Mouse (Mus musculus) left cerebral cortex, adult 2 months (tissue): Measurements from ENCODE around the gene Riok1. TPM values are rescaled to one million over a fixed set of nuclear protein-coding genes. Genes with fewer than 3 reads are reported as not detected.

ENCODE experiments used
- DNase-seq, 2 experiments: peaks; one replicate each; pipeline ENCODE4 v3.0.0; 2021 to 2022; ENCODE audit warnings: low spot score in 2 of 2, mixed read lengths in 1 of 2; ENCODE audit errors: extremely low spot score in 1 of 2
- H3K27ac ChIP-seq: fragments of 200-600 bp; 2 replicates; pipeline ENCODE4 v1.8.1; 2022
- H3K4me3 ChIP-seq: fragments of 200-600 bp; 2 replicates; pipeline ENCODE4 v1.8.1; 2022
- CTCF ChIP-seq: fragments of 200-600 bp; IDR thresholded peaks from 2 replicates; pipeline ENCODE4 v1.8.1; 2022; ENCODE audit warnings: antibody characterized with exemption, mild to moderate bottlenecking, moderate library complexity
- intact Hi-C: fragments of 180-260 bp; cut with DNase I; formaldehyde crosslinking; loops from one replicate; pipeline ENCODE4 v1.15.1; 2025
- long read RNA-seq, 2 experiments: library from polyadenylated mRNA; stranded (forward); transcript quantifications; one replicate each; pipeline ENCODE4 v2.0.0; 2021; ENCODE audit warnings: borderline mapping rate in 2 of 2
- total RNA-seq, 2 experiments: library from RNA; stranded (reverse); gene quantifications; 2 replicates each; pipeline ENCODE4 v1.2.3; 2021

Riok1 gene
- total RNA-seq = 10 to 100 TPM; 27.7 TPM
- long read RNA-seq, experiment 1, transcript Riok1-201 (17 exons, 2,738 nt) = major isoform, 6 of 8 reads
- long read RNA-seq, experiment 1, partial matches to known transcripts = 1 of 8 reads
- long read RNA-seq, experiment 1, other reads (novel, unspliced or antisense) = 1 of 8 reads
- long read RNA-seq, experiment 2, transcript Riok1-201 (17 exons, 2,738 nt) = major isoform, 6 of 15 reads
- long read RNA-seq, experiment 2, partial matches to known transcripts = 1 of 15 reads
- long read RNA-seq, experiment 2, other reads (novel, unspliced or antisense) = 6 of 15 reads

DNA sequence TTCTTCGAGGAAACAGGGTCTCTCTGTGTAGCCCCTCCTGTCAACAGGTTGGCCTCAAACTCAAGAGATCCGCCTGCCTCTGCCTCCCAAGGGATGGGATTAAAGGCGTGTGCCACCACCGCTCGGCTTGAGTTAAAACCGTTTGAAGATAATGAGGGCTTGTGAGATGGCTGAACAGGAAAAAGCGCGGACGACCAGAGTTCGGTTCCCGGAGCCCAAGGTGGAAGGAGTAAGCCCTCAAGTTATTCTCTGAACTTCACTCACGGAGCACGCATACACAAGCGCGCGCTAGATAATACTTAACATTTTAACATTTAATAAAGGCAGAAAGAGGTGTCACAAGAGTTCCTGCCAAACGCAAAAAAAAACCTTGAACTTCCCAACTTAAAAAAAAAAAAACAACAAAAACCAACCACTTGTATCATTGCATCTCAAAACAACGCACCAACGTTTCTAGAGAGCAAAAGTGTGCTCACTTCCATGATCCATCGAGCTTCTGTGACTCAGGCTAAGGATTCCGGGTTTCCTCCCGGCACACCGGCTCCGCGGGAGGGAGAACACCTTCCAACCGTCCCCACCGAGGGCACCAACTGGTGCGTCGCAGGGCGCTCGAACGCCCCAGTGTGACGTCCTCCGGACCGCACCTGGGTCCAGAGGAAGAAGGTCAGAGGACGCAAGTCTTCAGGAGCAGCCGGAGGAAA is at the start of gene Riok1:
Gene Riok1, plus strand, starts transcription at position 653 of the 701 bp plus-strand sequence.
- Histone ChIP-seq H3K27ac (peak within 1 kb of the TSS; percentile 84), H3K4me3 (peak within 1 kb of the TSS; percentile 84)
- no peak for TF ChIP-seq CTCF
- DNase-seq = no peak
- intact Hi-C loops = loop anchor here (2.0 to 5.0 kb wide), 3 partner anchors 42 to 584 kb away; partner anchors contain the start of gene Ssr1

DNA sequence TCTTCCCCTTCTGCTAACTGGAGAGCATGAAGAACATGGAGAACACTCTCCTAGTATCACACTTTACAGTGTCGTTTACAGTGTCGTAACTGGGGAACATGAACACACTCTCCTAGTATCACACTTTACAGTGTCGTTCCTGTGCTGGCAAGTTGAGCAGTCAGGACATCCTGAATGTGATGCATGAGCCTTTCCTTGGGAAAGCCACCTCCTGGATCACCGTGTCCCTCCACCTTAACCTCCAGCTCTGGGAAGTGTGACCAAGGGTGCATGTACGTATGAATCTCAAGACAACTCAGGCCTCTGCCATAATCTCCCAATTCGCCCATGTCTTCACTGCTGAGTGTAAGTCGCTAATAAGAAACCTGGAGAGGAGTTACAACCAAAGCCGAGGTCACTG is 47.1 kb upstream of the Riok1 start:
- TF ChIP-seq CTCF = no peak
- intact Hi-C loops = loop anchor here (5.0 kb wide), 1 partner anchor 213 kb away; the partner anchor contains the start of gene Snrnp48
- Histone ChIP-seq H3K4me3 (no peak overlapping the region), H3K27ac (no peak overlapping the region)
- DNase-seq = no peak

DNA sequence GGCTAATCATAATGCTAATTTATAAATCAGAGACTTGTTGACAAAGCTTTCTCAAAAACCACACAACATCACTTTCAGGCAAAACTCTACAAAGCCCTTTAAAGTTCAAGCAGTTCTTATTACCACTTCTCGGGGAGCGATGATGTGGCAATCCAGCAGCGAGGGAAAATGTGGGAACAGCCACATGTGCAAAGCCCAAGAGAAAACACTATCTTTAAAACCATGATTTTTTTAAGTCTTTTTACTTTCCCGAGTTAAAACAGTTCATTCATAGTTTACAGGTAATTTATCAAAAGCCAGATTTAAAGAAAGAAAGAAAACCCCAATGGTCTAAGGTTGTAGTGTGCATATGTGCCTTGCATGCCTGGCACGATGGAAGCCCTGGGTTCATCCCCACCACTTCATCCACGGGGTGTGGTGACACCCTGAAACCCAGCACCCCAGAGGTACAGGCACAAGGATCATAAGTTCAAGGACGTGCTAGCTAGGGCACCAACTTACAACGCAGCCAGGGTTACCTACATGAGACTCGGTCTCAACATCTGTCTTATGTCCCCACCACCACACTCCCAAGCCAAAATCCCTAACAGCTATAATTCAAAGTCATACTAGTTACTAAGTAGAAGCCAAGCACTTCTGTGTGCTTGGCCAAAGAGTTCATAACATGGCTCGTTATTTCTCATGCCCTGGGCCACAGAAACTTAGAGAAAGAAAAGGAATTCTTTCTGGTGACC is 44.0 kb upstream of the Riok1 start:
- peak overlapping the region; percentile 95 for H3K4me3 ChIP-seq
- intact Hi-C loops = loop anchor here (5.0 kb wide), 1 partner anchor 209 kb away; the partner anchor contains the start of gene Snrnp48
- H3K27ac ChIP-seq = no peak overlapping the region
- no peak for DNase-seq
- no peak for TF ChIP-seq CTCF

DNA sequence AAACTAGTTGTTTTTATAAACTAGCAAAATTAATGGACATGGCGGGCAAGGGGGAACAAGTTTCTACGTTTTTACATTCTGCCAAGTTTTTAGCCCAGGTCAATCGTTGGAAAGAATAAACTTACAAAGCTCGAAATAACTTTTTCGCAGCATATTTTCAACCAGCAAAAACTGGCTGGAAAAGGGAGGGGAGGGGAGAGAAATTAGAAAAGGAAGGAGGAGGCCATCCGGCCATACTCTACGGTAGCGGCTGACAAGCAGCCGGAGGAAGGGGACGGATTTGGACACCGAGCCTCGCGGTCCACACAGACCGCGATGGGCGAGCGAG is 43.5 kb upstream of the Riok1 start:
- no peak for DNase-seq
- no peak for TF ChIP-seq CTCF
- H3K27ac ChIP-seq = peak overlapping the region; percentile 94
- peak overlapping the region; percentile 95 for H3K4me3 ChIP-seq
- intact Hi-C loops = loop anchor here (5.0 kb wide), 1 partner anchor 209 kb away; the partner anchor contains the start of gene Snrnp48

DNA sequence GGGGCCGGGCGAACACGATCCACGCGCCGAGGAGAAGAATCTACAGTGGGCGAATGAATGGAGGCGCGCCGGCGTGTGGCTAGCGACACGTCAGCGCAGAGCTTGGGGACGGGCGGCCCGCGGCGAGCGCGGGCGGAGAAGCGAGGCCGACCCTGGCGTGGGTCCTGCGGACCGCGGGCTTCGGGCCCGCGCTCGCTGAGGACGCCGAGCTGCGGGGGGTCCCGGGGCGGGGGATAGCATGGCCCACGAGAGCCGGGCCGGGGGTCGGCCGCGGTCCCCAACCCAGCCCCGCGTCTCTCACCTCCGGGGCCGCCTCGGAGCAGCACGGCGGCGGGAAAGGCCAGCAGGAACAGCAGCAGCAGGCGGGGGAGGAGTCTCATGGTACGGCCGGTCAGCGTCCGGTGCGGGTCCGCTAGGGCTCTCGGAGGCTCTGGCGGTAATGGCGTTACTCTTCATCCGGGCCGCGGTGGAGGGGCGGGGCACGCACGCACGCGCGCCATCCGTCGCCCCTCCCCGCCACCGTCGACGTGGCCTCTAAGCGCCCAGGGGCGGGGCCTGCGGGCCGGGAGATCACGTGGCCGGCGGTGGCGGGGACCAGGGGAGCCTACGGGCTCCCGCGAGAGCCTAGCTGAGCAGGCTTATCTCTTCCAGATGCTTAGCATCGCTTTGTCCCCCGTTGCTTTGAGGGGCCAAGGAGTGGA is 42.9 kb upstream of the Riok1 start, which contains the start of gene Ssr1:
Gene Ssr1, minus strand, starts transcription at position 514 of the 701 bp plus-strand sequence.
- peak within 1 kb of the TSS; percentile 94 for H3K27ac ChIP-seq
- H3K4me3 ChIP-seq = peak within 1 kb of the TSS; percentile 95
- DNase-seq = peak; percentile 96 to 97
- no peak for TF ChIP-seq CTCF
- intact Hi-C loops = loop anchor here (2.0 to 5.0 kb wide), 2 partner anchors 43 to 208 kb away; partner anchors contain the start of genes Cage1, Riok1 and Snrnp48

DNA sequence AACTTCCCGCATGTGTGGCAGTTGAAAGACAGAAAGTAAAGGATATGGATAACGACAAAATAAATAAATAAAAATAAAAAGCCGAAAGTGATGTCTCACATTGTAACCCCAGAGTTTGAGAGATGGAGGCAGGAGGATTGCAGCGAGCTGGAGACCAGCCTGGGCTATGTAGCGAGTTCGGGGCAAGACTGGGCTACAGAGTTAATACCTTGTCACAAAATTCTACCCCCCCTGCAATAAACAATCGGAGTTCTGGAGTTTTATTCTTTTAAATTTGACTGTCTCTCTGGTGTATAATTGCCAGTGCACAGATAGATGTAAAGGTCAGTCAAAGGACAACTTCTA is 42.4 kb upstream of the Riok1 start:
- intact Hi-C loops = loop anchor here (2.0 to 5.0 kb wide), 2 partner anchors 42 to 208 kb away; partner anchors contain the start of genes Cage1, Riok1 and Snrnp48

DNA sequence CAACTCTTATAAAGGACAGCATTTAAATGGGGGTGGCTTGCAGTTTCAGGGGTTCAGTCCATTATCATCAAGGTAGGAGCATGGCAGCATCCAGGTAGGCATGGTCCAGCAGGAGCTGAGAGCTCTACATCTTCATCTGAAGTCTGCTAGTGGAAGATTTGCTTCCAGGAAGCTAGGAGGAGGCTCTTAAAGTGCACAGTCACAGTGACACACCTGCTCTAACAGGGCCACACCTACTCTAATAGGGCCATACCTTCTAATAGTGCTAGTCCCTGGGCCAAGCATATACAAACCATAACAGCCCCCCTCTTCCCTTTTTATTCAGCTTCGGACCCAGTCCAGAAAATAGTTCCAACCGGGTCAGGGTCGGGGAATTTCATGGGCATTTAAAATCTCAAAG is 37.1 kb upstream of the Riok1 start:
- intact Hi-C loops = no loop called here
- DNase-seq = no peak
- H3K27ac ChIP-seq = no peak overlapping the region
- no peak overlapping the region for H3K4me3 ChIP-seq
- no peak for TF ChIP-seq CTCF

More for the DNA sequence above, 42.4 kb upstream of the Riok1 start:
- Histone ChIP-seq H3K27ac (peak overlapping the region; percentile 94), H3K4me3 (peak overlapping the region; percentile 95)
- no peak for DNase-seq
- no peak for TF ChIP-seq CTCF

DNA sequence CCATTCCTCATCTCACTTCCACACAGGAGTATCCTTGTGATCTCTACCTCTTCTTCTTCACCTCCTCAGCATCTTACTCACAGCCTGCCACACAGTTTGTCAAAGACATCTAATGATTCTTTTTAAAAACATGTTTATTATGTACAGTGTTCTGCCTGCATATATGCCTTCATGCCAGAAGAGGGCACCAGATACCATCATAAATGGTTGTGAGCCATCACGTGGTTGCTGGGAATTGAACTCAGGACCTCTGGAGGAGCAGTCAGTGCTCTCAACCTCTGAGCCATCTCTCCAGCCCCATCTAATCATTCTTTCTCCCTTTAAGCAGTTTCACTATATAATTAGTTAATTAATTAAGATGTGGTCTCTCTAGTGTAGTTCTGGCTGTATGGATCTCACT is 34.3 kb upstream of the Riok1 start:
- intact Hi-C loops = no loop called here
- TF ChIP-seq CTCF = no peak; the same call in 1 of the 2 replicates
- H3K27ac ChIP-seq = no peak overlapping the region
- H3K4me3 ChIP-seq = no peak overlapping the region
- DNase-seq = no peak

DNA sequence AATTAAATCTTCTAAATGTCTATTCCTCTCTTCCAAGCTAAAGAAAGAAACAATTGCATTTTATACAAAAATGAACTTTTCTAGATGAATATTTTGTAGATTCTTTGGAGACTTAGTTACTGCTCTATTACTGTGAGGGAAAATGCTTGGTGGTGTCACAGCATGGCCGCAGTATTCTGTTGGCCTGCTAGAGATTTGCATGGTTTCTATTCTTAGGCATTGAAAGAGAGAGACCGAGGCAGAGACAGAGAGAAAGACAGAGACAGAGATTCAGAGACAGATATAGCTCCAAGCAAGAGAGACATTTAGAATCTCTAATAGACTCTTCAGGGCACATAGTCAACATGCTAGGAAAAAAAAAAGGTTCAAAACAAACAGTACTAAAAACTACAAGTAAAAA is 28.8 kb upstream of the Riok1 start:
- no peak for TF ChIP-seq CTCF
- intact Hi-C loops = no loop called here
- Histone ChIP-seq H3K27ac (no peak overlapping the region), H3K4me3 (no peak overlapping the region)
- DNase-seq = no peak

DNA sequence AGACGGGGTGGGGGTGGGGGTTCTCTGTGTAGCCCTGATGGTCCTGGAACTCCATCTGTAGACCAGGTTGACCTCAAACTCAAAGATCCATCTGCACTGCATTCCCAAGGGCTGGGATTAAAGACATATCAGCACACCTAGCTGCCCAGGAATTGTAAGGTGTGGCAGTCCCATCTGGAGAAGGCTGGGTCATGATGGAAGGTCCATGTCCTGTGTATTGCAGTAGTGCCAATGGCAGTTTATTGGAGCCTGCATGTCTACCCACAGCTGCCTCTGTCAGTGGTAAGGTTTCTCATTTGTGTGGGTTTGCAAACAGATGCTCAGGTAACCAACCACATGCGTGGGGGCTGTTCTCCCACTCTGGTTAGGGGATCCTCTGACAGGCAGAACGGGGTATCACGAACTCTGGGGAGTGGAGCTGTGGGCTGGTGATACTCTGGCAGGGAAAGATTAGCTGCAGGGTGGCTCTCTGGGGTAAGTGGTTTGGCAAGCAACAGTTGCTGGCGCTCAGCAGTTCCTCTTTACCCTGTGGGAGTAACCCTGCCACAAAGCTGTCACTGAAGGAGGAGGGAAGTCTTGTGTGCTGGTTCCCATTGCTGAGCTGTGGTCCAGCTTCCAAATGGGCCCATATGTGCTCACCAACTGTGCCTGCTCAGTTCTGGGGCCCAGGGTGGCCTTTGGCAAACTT is 26.9 kb upstream of the Riok1 start:
- Histone ChIP-seq H3K4me3 (no peak overlapping the region), H3K27ac (no peak overlapping the region)
- intact Hi-C loops = no loop called here
- DNase-seq = no peak
- TF ChIP-seq CTCF = no peak

DNA sequence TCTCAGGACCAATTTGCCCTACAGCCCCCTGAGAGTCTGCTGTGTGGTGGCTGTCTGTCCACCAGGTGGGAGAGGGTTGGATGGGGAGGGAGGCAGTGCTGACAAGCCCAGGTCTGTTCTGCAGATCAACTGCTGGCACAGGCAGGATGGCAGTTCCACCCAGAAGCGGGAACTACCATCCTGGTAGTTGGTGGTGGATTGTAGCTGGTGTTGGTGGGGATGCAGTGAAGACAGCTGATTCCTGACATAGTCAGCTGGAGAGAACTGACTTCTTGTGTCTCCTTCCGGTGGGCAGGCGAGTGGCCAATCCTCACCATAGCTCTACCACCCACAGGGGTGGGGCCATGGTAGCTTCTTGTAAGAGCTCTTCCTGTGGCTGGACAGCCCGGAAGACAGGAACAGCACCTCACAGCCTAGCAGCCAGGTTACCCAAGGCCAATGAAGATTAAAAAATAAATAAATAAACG is 26.3 kb upstream of the Riok1 start:
- intact Hi-C loops = no loop called here

More for the DNA sequence above, 26.3 kb upstream of the Riok1 start:
- no peak for DNase-seq
- no peak for TF ChIP-seq CTCF
- Histone ChIP-seq H3K27ac (no peak overlapping the region), H3K4me3 (no peak overlapping the region)
